Mouse (Mus musculus) neural tube, embryonic 10.5 days (tissue): ENCODE measurements around the gene Tomm20.
"Not testable (repeated sequence)": the region's sequence is repeated elsewhere in the genome, so short reads cannot be mapped to it uniquely, and the experiment has no call there.

Experiments
- DNase-seq: peaks from one replicate; pipeline ENCODE4 v3.0.0-alpha.2; 2017; ENCODE audit warnings: low spot score; ENCODE audit errors: extremely low spot score

Tomm20 gene

GRCm38 (mm10) chr8:126945730-126946163 is at the start of gene Tomm20:
Tomm20 (minus strand) TSS chr8:126945844.
- DNase-seq: peak; percentile 98

- no peak for DNase-seq
Measured at GRCm38 (mm10) chr8:126994506-126994905, 48.9 kb upstream of the Tomm20 start.

GRCm38 (mm10) chr8:126989363-126990153 is 43.9 kb upstream of the Tomm20 start:
- DNase-seq: no peak

- DNase-seq: no peak
Measured at GRCm38 (mm10) chr8:126988346-126989006, 42.8 kb upstream of the Tomm20 start.

GRCm38 (mm10) chr8:126986495-126986894 is 40.9 kb upstream of the Tomm20 start:
- peak; percentile 80 for DNase-seq

GRCm38 (mm10) chr8:126980046-126980445 is 34.4 kb upstream of the Tomm20 start:
- DNase-seq: no peak

GRCm38 (mm10) chr8:126979091-126979920 is 33.7 kb upstream of the Tomm20 start:
- DNase-seq: no peak

- DNase-seq: not testable (repeated sequence)
Measured at GRCm38 (mm10) chr8:126978535-126978934, 32.9 kb upstream of the Tomm20 start.

GRCm38 (mm10) chr8:126978028-126978427 is 32.4 kb upstream of the Tomm20 start:
- no peak for DNase-seq

- no peak for DNase-seq
Measured at GRCm38 (mm10) chr8:126976608-126977348, 31.1 kb upstream of the Tomm20 start.

GRCm38 (mm10) chr8:126975706-126976105 is 30.1 kb upstream of the Tomm20 start:
- DNase-seq: no peak

- DNase-seq: no peak
Measured at GRCm38 (mm10) chr8:126974511-126974910, 28.9 kb upstream of the Tomm20 start.

GRCm38 (mm10) chr8:126973686-126974265 is 28.1 kb upstream of the Tomm20 start:
- no peak for DNase-seq

- DNase-seq: no peak
Measured at GRCm38 (mm10) chr8:126972649-126973048, 27.0 kb upstream of the Tomm20 start.

GRCm38 (mm10) chr8:126972102-126972501 is 26.5 kb upstream of the Tomm20 start:
- no peak for DNase-seq

- no peak for DNase-seq
Measured at GRCm38 (mm10) chr8:126971314-126971664, 25.6 kb upstream of the Tomm20 start.

GRCm38 (mm10) chr8:126970579-126971313 is 25.1 kb upstream of the Tomm20 start, which contains the start of gene Rbm34:
Rbm34 (minus strand) TSS chr8:126971071.
- peak; percentile 94 for DNase-seq

- no peak for DNase-seq
Measured at GRCm38 (mm10) chr8:126969546-126969945, 23.9 kb upstream of the Tomm20 start.

GRCm38 (mm10) chr8:126968107-126968506 is 22.5 kb upstream of the Tomm20 start:
- no peak for DNase-seq

GRCm38 (mm10) chr8:126965246-126965645 is 19.6 kb upstream of the Tomm20 start:
- no peak for DNase-seq
